Mouse (Mus musculus) thymus, adult 2 months (tissue): Measurements from ENCODE around the gene Mpp3.

Source experiments
- CTCF ChIP-seq: fragments of 200-500 bp; IDR thresholded peaks from 2 replicates; pipeline ENCODE4 v1.5.1; 2012; ENCODE audit warnings: mild to moderate bottlenecking, control low read depth, low read length, moderate library complexity, borderline replicate concordance; ENCODE audit not compliant: control insufficient read depth, poor library complexity, insufficient read depth; ENCODE audit errors: extremely low read depth
- POLR2A ChIP-seq: fragments of 200-500 bp; IDR thresholded peaks from 2 replicates; pipeline ENCODE4 v1.6.1; 2012; ENCODE audit warnings: mild to moderate bottlenecking, low read length, control low read depth, moderate library complexity; ENCODE audit not compliant: control insufficient read depth, poor library complexity, insufficient read depth; ENCODE audit errors: extremely low read depth

- TF ChIP-seq POLR2A, result no peak
- TF ChIP-seq CTCF, result no peak
Measured at GRCm38 (mm10) chr11:101957476-101957875, 70.8 kb downstream of the Mpp3 start.
